Mouse (Mus musculus) midbrain, embryonic 13.5 days (tissue): Measurements from ENCODE around the gene Hapln1. TPM values are rescaled to one million over a fixed set of nuclear protein-coding genes. Genes with fewer than 3 reads are reported as not detected.

Experiments used
- ATAC-seq: fragments of 200-750 bp; cut with Nextera tagmentation; 2 replicates; pipeline ENCODE4 v1.8.0; 2017; ENCODE audit warnings: mild to moderate bottlenecking, moderate TSS enrichment, moderate library complexity
- H3K27ac ChIP-seq: fragments of 300-500 bp; sonication (generic); 2 replicates; pipeline ENCODE4 v1.5.1; 2015; ENCODE audit warnings: inconsistent platforms, mild to moderate bottlenecking, moderate library complexity
- H3K27me3 ChIP-seq: fragments of 300-500 bp; sonication (generic); 2 replicates; pipeline ENCODE4 v1.6.1; 2015; ENCODE audit warnings: mild to moderate bottlenecking, inconsistent platforms
- H3K36me3 ChIP-seq: fragments of 300-500 bp; sonication (generic); 2 replicates; pipeline ENCODE4 v1.6.1; 2015; ENCODE audit warnings: mild to moderate bottlenecking, inconsistent platforms
- H3K4me1 ChIP-seq: fragments of 300-500 bp; sonication (generic); replicated peaks from 2 replicates; pipeline ENCODE4 v1.6.1; 2015; ENCODE audit warnings: inconsistent platforms
- H3K4me2 ChIP-seq: fragments of 300-500 bp; sonication (generic); replicated peaks from 2 replicates; pipeline ENCODE4 v1.6.1; 2015; ENCODE audit warnings: moderate library complexity, mild to moderate bottlenecking, inconsistent platforms
- H3K4me3 ChIP-seq: fragments of 300-500 bp; sonication (generic); replicated peaks from 2 replicates; pipeline ENCODE4 v1.5.1; 2015; ENCODE audit warnings: mild to moderate bottlenecking, inconsistent platforms
- H3K9ac ChIP-seq: fragments of 300-500 bp; sonication (generic); replicated peaks from 2 replicates; pipeline ENCODE4 v1.6.1; 2015; ENCODE audit warnings: mild to moderate bottlenecking, inconsistent platforms
- H3K9me3 ChIP-seq: fragments of 300-500 bp; sonication (generic); 2 replicates; pipeline ENCODE4 v1.6.1; 2016; ENCODE audit warnings: mild to moderate bottlenecking, inconsistent platforms
- WGBS: fragments of 180-500 bp; shearing (Covaris S2); methylation state at CpG from one replicate; pipeline ENCODE4 v1.1.7; 2015; 5-methylcytosine and 5-hydroxymethylcytosine counted together
- polyA plus RNA-seq: library from polyadenylated mRNA; unstranded; fragments of >200 nt; fragmentation: Nextera tagmentation; extraction: Ambion mirVana; gene quantifications from 2 replicates; pipeline ENCODE4 v1.2.1, GENCODE M21; 2015

Hapln1 gene
- polyA plus RNA-seq, 1 experiment from 2014 or later = 0.75 TPM

DNA sequence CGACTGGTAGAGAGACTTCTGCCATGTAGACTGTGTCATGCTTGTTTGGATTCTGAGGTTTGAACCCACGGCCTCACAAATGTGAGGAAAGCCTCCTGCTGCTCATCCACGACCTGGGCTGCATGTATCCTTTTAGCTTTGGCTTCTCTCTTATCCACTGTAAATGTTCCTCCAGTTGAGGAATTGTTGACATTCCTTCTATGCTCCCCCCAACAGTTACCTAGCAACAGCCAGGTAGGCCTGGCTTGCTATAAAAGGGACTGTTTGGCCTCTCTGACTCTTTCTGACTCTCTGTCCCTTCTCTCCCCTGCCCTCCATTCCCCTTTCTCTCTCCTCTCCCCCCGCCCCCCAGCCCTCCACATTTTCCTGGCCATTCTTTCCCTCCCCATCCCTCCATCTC is 9.9 kb downstream of the Hapln1 start:
- no peak overlapping the region for H3K9ac ChIP-seq
- H3K4me3 ChIP-seq = no peak overlapping the region
- no peaks in the 10 kb centered on the region for H3K9me3 ChIP-seq
- no peaks in the 10 kb centered on the region for H3K27me3 ChIP-seq
- WGBS = 55% methylated on average over 4 of the region's 4 CpGs
- no peak overlapping the region for H3K4me2 ChIP-seq
- H3K27ac ChIP-seq = no peak overlapping the region
- H3K36me3 ChIP-seq = no peaks in the 10 kb centered on the region
- H3K4me1 ChIP-seq = no peaks in the 10 kb centered on the region
- no peak for ATAC-seq

DNA sequence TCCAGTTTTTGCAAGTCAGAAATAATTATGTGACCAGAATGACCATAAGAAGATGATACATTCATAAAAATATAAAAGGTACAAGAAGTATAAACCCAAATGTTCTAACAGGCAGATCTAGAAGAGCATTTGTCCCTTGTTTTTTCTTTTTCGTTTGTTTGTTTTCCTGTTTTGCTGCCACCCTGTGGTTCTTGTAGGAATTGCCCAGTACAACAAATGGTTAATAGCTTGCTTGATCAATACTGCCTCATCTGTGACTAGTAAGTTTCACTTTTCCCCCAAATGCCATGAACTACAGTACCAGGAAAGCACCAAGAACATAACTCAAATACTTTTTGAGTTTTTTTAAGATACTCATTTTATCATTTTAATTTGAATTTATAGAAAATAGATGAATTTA is 11.9 kb downstream of the Hapln1 start:
- 12% methylated on average over 1 of the region's 1 CpGs for WGBS
- Histone ChIP-seq H3K4me2 (no peak overlapping the region), H3K27ac (no peak overlapping the region), H3K4me1 (no peaks in the 10 kb centered on the region), H3K4me3 (no peak overlapping the region), H3K27me3 (no peaks in the 10 kb centered on the region), H3K9me3 (no peaks in the 10 kb centered on the region), H3K36me3 (no peaks in the 10 kb centered on the region), H3K9ac (no peak overlapping the region)
- ATAC-seq = no peak

DNA sequence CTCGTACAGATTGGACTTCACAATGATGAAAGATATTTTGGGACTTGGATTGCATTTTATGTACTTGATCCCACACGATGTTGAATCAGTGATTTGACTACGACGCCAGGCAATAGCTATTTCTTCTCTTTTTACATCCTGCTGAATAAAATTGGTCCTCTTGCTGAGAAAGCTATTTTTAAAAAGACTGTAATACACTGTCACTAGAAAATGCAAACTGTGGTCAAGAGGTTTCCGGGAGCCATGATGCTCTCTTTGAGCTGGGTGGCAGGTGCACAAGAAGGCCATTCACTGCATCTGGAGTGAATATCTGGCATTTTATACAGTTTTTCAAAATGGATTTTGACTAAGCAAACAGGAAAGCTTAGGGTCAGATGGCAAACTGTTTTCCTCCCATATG is 24.9 kb downstream of the Hapln1 start:
- Histone ChIP-seq H3K9ac (no peak overlapping the region), H3K27me3 (no peaks in the 10 kb centered on the region), H3K4me2 (no peak overlapping the region), H3K9me3 (no peaks in the 10 kb centered on the region), H3K4me1 (no peaks in the 10 kb centered on the region), H3K36me3 (no peaks in the 10 kb centered on the region), H3K27ac (no peak overlapping the region), H3K4me3 (no peak overlapping the region)
- 91% methylated on average over 5 of the region's 5 CpGs for WGBS
- ATAC-seq = no peak

DNA sequence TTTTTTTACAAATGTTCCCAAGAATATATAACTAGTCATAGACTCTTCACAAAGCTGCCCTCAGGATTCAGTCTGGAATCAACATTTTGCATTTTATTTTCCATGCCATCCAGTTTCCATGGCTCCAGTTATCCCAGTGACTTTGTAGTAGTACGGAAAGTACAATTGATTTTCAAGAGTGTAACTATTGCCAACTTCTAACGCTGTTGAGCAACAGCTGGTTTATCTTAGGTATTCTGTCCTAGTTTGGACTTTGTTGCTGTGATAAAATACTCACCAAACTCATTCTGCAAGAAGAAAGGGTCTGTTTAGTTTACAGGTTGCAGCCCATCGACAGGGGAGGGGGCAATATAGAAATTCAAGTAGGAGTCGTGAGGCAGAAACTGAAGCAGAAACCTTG is 26.7 kb downstream of the Hapln1 start:
- ATAC-seq = no peak
- H3K4me1 ChIP-seq = no peaks in the 10 kb centered on the region
- H3K4me2 ChIP-seq = no peak overlapping the region
- H3K9me3 ChIP-seq = no peaks in the 10 kb centered on the region
- 93% methylated on average over 4 of the region's 4 CpGs for WGBS
- no peak overlapping the region for H3K27ac ChIP-seq
- no peaks in the 10 kb centered on the region for H3K27me3 ChIP-seq
- H3K9ac ChIP-seq = no peak overlapping the region
- no peak overlapping the region for H3K4me3 ChIP-seq
- H3K36me3 ChIP-seq = no peaks in the 10 kb centered on the region

DNA sequence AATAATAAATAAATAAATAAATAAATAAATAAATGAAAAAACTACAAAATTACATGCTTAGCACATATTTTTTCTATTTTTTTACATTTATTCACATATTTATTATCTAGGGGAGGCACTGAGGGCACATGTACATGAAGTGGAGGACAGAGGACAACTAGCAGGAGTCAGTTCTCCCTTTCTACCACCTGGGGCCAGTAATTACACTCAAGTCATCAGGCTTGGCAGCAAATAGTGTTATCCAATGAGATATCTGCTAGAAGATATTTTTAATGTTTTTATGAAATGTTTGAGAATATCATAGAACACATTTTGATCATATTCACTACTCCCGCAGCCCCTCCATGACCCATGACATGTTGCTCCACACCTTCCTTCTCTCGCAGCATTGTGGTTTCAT is 39.5 kb downstream of the Hapln1 start:
- no peak overlapping the region for H3K4me3 ChIP-seq
- H3K27me3 ChIP-seq = no peaks in the 10 kb centered on the region
- WGBS = 98% methylated on average over 2 of the region's 2 CpGs
- no peaks in the 10 kb centered on the region for H3K4me1 ChIP-seq
- H3K9me3 ChIP-seq = no peaks in the 10 kb centered on the region
- H3K9ac ChIP-seq = no peak overlapping the region
- H3K27ac ChIP-seq = no peak overlapping the region
- no peak overlapping the region for H3K4me2 ChIP-seq
- no peaks in the 10 kb centered on the region for H3K36me3 ChIP-seq
- no peak for ATAC-seq

DNA sequence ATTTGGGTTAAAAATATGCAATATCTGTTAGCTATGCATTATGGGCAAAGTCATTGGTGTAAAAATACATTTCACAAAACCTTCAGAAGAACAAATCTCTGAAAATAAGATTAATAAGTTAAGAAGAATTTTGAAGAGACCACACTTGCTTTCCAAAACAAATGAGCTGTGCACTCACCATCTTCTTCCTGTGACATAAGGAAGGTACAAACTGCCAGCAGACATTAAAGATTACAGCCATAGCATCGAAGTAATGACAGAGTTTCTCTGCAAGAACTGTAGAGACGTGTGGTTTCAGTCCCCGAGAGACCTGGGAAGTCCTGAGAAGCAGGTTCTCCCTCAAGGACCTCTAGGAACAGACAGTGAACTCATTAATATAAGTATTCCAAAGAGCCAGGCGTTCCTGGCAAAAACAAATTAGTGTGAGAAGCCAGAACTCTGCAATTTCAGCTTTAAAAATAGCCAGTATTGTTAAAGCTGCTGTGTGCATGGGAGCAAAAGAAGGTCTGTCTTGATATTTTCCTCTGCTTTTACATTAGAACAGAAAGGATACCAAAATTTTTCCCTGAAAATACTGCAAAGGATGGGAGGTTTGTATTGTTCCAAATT is 43.6 kb downstream of the Hapln1 start:
- ATAC-seq = no peak
- 73% methylated on average over 4 of the region's 4 CpGs for WGBS
- H3K27me3 ChIP-seq = no peaks in the 10 kb centered on the region

DNA sequence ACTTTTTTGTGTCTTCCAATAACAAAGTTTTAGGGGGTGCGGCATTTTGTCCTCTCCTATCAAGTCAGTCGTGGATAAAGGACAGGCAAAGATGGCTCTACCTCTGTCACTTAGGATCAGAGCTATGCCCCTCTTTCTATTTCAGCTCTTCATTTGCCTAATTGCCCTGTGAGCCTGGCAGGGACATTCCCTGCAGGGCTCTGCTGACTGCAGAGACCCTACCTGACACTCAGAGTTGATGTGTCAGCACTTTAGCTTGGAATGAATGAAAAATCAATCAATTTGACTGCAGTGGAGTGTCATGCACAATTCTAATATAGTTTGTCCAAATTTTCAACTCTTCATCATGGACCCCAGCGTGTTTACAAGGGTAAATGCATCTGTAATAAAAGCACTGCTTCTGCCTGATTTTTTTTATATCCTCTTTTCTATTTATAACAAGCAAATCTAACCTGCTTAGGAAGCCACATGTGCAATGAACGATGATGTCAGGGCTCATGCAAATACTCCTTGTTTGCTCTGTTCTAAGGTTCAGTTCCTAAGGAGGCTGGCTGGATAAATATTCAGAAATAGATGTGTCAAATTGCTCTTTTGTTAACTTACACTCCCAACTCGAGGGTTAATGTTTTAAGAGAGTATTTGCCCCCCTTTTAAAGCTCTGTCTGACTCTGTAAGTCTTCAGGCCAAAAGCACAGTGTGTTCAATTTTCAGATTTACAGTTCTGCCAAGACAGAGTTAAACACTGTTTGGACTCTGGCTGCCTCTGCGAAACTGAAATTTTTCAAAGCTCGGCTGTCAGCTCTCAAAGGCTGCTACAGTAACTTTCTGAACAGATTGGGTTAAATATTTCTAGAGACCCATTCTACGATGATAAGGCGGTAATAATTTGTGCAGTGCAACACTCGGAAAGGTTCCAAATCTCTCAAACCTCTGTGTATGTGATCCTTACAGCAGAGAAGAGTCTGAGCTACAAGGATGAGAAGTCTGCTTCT is 44.4 kb downstream of the Hapln1 start:
- H3K27me3 ChIP-seq = no peaks in the 10 kb centered on the region
- 72% methylated on average over 10 of the region's 10 CpGs for WGBS
- H3K27ac ChIP-seq = no peak overlapping the region
- H3K4me1 ChIP-seq = no peaks in the 10 kb centered on the region
- H3K4me3 ChIP-seq = no peak overlapping the region
- no peak; the same call in 1 of the 2 replicates for ATAC-seq
- H3K9me3 ChIP-seq = no peaks in the 10 kb centered on the region
- H3K9ac ChIP-seq = no peak overlapping the region
- no peaks in the 10 kb centered on the region for H3K36me3 ChIP-seq
- H3K4me2 ChIP-seq = no peak overlapping the region

More for the DNA sequence above, 43.6 kb downstream of the Hapln1 start:
- Histone ChIP-seq H3K4me1 (no peaks in the 10 kb centered on the region), H3K27ac (no peak overlapping the region), H3K36me3 (no peaks in the 10 kb centered on the region), H3K4me3 (no peak overlapping the region), H3K9me3 (no peaks in the 10 kb centered on the region), H3K4me2 (no peak overlapping the region), H3K9ac (no peak overlapping the region)

DNA sequence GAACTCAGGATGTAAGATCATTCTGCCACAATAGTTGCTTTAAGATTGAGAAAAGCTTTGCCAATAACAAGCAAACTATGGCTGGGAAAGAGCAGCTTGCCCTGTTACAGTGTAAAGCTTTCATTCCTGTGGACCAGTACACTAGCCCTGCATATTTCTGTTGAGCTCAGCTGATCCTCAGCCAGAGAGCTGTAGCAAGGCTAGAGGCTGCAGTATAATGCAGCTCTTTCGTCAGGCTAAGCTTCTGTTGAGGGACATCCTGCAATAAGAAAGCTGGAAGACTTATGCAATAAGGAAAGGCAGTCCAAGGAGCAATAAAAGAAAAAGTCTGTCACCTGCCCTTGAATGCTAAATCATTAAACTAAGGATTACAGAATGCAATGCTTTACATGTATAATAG is 45.5 kb downstream of the Hapln1 start:
- H3K4me2 ChIP-seq = no peak overlapping the region
- no peak for ATAC-seq

DNA sequence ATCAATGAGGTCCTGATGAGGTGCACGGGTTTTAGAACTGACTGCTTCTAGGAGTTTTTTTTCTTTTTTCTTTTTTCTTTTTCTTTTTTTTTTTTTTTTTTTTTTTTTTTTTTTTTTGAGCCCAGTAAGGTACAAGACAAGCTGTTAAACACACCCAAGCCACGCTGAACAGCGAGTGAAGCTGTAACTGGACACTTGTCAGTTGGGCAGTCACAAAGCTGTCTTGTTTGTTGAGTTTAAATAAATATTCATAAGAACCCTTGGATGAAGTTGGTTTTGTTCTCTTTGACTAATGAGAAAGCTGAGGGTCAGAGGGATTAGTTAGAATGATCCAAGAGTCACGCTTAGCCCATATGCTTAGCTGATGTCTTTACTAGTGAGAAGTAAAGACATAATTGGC is 55.5 kb downstream of the Hapln1 start:
- H3K4me2 ChIP-seq = no peak overlapping the region
- no peak overlapping the region for H3K9ac ChIP-seq
- ATAC-seq = no peak
- 0 out of 2 replicates have a peak, but pooled peaks cover 7% of the 10 kb centered on the region for H3K27me3 ChIP-seq
- no peaks in the 10 kb centered on the region for H3K4me1 ChIP-seq
- H3K27ac ChIP-seq = no peak overlapping the region
- H3K4me3 ChIP-seq = no peak overlapping the region
- 20% methylated on average over 4 of the region's 4 CpGs for WGBS
- H3K36me3 ChIP-seq = no peaks in the 10 kb centered on the region
- H3K9me3 ChIP-seq = peaks cover 6% of the 10 kb centered on the region; the same call in 1 of the 2 replicates

More for the DNA sequence above, 45.5 kb downstream of the Hapln1 start:
- no peaks in the 10 kb centered on the region for H3K9me3 ChIP-seq
- no peak overlapping the region for H3K4me3 ChIP-seq
- WGBS = 56% methylated on average over 1 of the region's 1 CpGs
- no peaks in the 10 kb centered on the region for H3K27me3 ChIP-seq
- no peak overlapping the region for H3K27ac ChIP-seq
- H3K4me1 ChIP-seq = no peaks in the 10 kb centered on the region
- H3K9ac ChIP-seq = no peak overlapping the region
- H3K36me3 ChIP-seq = no peaks in the 10 kb centered on the region

DNA sequence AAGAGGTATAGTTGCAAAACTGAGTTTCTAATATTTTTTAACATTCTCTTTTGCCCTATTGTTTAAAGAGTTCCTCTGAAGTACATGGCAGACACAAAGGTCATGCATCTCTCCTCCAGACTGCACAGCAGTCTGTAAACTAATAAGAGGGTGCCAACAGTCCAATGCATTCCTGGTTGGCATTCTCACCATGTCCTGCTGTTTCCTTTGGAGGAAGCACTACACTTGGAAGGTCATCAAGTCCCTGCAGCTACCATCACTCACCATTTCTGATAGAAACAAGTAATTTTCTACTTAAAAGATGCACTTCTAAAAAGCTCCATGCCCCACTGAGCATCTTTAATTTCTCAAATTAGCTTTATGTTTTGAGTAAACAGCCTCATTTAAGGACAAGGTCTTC is 57.8 kb downstream of the Hapln1 start:
- Histone ChIP-seq H3K4me2 (no peak overlapping the region), H3K27me3 (0 out of 2 replicates have a peak, but pooled peaks cover 7% of the 10 kb centered on the region), H3K4me1 (no peaks in the 10 kb centered on the region), H3K27ac (no peak overlapping the region), H3K36me3 (no peaks in the 10 kb centered on the region), H3K9me3 (peaks cover 6% of the 10 kb centered on the region; the same call in 1 of the 2 replicates), H3K4me3 (no peak overlapping the region), H3K9ac (no peak overlapping the region)
- no peak for ATAC-seq

DNA sequence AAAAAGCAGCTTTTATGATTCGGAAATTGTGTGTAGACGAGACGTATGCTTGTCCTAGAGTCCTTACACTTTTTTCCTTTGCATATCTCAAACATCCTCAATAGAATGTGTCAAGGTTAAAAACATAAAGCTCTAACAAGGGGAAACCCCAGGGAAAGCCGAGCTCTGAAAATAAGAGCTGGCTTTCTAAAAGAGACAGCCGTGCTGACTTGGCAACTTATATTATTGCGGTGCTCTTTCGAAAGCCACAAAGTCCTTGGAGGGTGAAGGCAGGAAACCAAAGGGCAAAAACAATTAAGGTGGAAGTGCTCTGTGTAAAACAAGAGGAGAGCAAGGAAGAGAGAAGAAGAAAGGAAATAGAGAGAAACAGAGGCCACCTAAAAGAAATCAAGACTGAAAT is 60.9 kb downstream of the Hapln1 start:
- no peak overlapping the region for H3K4me3 ChIP-seq
- no peaks in the 10 kb centered on the region for H3K4me1 ChIP-seq
- 86% methylated on average over 7 of the region's 7 CpGs for WGBS
- H3K27me3 ChIP-seq = 0 out of 2 replicates have a peak, but pooled peaks cover 7% of the 10 kb centered on the region
- H3K4me2 ChIP-seq = no peak overlapping the region
- no peak overlapping the region for H3K27ac ChIP-seq
- no peak for ATAC-seq
- no peaks in the 10 kb centered on the region for H3K36me3 ChIP-seq
- H3K9me3 ChIP-seq = no peaks in the 10 kb centered on the region
- no peak overlapping the region for H3K9ac ChIP-seq

DNA sequence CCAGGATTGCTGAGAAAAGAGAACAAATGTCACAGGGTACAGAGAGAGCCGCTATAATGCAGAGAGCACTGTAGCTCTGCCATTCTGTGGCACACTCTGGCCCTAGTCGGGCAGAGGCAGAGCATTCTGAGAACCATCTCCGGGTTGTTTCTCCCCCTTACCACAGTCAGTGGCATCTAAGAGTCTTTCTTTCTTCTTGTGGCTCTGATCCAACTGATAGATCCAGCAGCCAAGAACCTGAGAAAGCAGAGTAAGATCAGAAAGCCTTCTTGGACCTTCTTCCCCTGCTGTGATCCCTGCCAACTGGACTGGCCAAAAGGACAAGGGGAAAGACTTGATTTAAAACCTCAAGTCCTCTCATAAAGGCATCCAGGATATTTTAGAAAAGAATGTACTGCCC is 63.7 kb downstream of the Hapln1 start:
- H3K9ac ChIP-seq = no peak overlapping the region
- no peak overlapping the region for H3K4me3 ChIP-seq
- H3K4me1 ChIP-seq = no peaks in the 10 kb centered on the region
- no peak overlapping the region for H3K4me2 ChIP-seq
- no peaks in the 10 kb centered on the region; the same call in 1 of the 2 replicates for H3K9me3 ChIP-seq
- ATAC-seq = no peak
- H3K27me3 ChIP-seq = no peaks in the 10 kb centered on the region
- no peak overlapping the region for H3K27ac ChIP-seq
- 80% methylated on average over 3 of the region's 3 CpGs for WGBS
- no peaks in the 10 kb centered on the region for H3K36me3 ChIP-seq
